Mouse (Mus musculus) C2C12 (cell line): ENCODE data around the gene Ackr3.

Source experiments
- CEBPB ChIP-seq: IDR thresholded peaks from one replicate; pipeline ENCODE4 v1.6.1; 2011; ENCODE audit warnings: low read depth, mild to moderate bottlenecking, control low read depth, moderate library complexity
- CTCF ChIP-seq: IDR thresholded peaks from one replicate; pipeline ENCODE4 v1.5.1; 2011; ENCODE audit not compliant: control insufficient read depth, insufficient read depth, insufficient read length
- MAX ChIP-seq: IDR thresholded peaks from one replicate; pipeline ENCODE4 v1.6.1; 2011; ENCODE audit warnings: mild to moderate bottlenecking, control low read depth
- MYOD1 ChIP-seq: IDR thresholded peaks from one replicate; pipeline ENCODE4 v1.6.1; 2011; ENCODE audit warnings: low read depth; ENCODE audit not compliant: control insufficient read depth, insufficient read length
- USF1 ChIP-seq: IDR thresholded peaks from one replicate; pipeline ENCODE4 v1.6.1; 2011; ENCODE audit warnings: low read depth, mild to moderate bottlenecking, control low read depth, moderate library complexity

DNA sequence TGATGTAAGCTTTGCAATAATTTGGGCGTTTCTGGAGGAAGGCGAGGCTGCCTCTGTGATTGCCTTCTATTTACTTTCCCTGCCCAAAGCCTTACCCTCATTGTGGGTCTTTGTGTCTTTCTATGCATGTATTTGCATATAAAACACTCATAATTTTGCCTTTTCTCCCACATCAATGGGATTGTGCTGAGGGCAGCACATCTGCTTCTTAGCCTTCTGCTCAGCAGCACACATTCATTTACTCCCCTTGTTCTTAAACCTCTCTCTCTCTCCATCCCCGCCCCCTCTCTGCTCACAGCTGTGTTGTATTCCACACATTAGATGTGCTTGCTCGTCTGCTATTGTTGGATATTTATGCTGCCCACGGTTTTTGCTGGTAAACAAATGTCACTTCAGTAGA, 5.3 kb downstream of the Ackr3 start:
- TF ChIP-seq CTCF (no peak), USF1 (no peak), MAX (no peak), MYOD1 (no peak), CEBPB (no peak)
